Mouse (Mus musculus) neural tube, embryonic 15.5 days (tissue): Measurements from ENCODE around the gene Eno3. TPM values are rescaled to one million over a fixed set of nuclear protein-coding genes. Genes with fewer than 3 reads are reported as not detected.

Experiments used
- ATAC-seq: fragments of 200-750 bp; cut with Nextera tagmentation; 2 replicates; pipeline ENCODE4 v1.8.0; 2017; ENCODE audit warnings: mild to moderate bottlenecking, moderate TSS enrichment, moderate library complexity; ENCODE audit not compliant: low FRiP score
- H3K27ac ChIP-seq: fragments of 300-500 bp; sonication (generic); replicated peaks from 2 replicates; pipeline ENCODE4 v1.5.1; 2015; ENCODE audit warnings: mild to moderate bottlenecking, inconsistent platforms
- H3K27me3 ChIP-seq: fragments of 300-500 bp; sonication (generic); replicated peaks from 2 replicates; pipeline ENCODE4 v1.6.1; 2015; ENCODE audit warnings: inconsistent platforms
- H3K36me3 ChIP-seq: fragments of 300-500 bp; sonication (generic); 2 replicates; pipeline ENCODE4 v1.6.1; 2015; ENCODE audit warnings: inconsistent platforms
- H3K4me1 ChIP-seq: fragments of 300-500 bp; sonication (generic); 2 replicates; pipeline ENCODE4 v1.6.1; 2015; ENCODE audit warnings: inconsistent platforms
- H3K4me2 ChIP-seq: fragments of 300-500 bp; sonication (generic); 2 replicates; pipeline ENCODE4 v1.6.1; 2015; ENCODE audit warnings: inconsistent platforms, mild to moderate bottlenecking, moderate library complexity
- H3K4me3 ChIP-seq: fragments of 300-500 bp; sonication (generic); replicated peaks from 2 replicates; pipeline ENCODE4 v1.5.1; 2015; ENCODE audit warnings: mild to moderate bottlenecking, inconsistent platforms
- H3K9ac ChIP-seq: fragments of 300-500 bp; sonication (generic); replicated peaks from 2 replicates; pipeline ENCODE4 v1.6.1; 2015; ENCODE audit warnings: mild to moderate bottlenecking, inconsistent platforms
- H3K9me3 ChIP-seq: fragments of 300-500 bp; sonication (generic); replicated peaks from 2 replicates; pipeline ENCODE4 v1.6.1; 2016; ENCODE audit warnings: inconsistent platforms
- WGBS: fragments of 180-500 bp; shearing (Covaris S2); methylation state at CpG from one replicate; pipeline ENCODE4 v1.1.7; 2015; ENCODE audit warnings: mixed read lengths; 5-methylcytosine and 5-hydroxymethylcytosine counted together
- polyA plus RNA-seq: library from polyadenylated mRNA; unstranded; fragments of >200 nt; fragmentation: Nextera tagmentation; extraction: Ambion mirVana; gene quantifications from 2 replicates; pipeline ENCODE4 v1.2.1, GENCODE M21; 2015

The Eno3 gene
- polyA plus RNA-seq, 1 experiment from 2014 or later: 17.5 TPM

DNA sequence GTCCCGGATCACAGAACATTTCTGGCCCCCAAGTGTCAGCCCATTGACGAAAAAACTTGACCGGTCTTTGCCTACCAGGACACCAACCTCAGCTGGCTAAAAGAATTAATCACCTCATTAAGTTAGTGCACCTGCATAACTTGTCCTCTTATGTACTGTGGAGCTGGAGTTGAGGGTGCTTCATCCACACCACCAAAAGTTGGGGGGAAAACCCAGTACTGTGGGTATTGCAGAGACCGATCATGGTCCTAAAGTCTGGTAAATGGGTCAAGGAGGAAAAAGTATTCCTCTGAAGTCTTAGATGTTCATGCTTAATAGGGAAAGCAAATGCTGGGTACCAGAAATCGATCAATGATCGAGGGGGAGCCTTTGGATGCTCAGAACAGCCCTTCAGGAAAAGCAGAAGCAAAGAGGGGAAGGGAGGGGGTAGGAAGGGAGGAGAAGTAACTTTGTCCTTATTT is 4.1 kb upstream of the Eno3 start:
- H3K27me3 ChIP-seq: no peaks in the 10 kb centered on the region
- H3K27ac ChIP-seq: peak overlapping the region; percentile 95
- no peaks in the 10 kb centered on the region for H3K9me3 ChIP-seq
- peaks cover 35% of the 10 kb centered on the region for H3K36me3 ChIP-seq
- peak overlapping the region; percentile 86 for H3K9ac ChIP-seq
- peak overlapping the region; percentile 91 for H3K4me2 ChIP-seq
- no peak for ATAC-seq
- H3K4me1 ChIP-seq: peaks cover 74% of the 10 kb centered on the region
- WGBS: 64% methylated on average over 6 of the region's 6 CpGs
- peak overlapping the region; percentile 69 for H3K4me3 ChIP-seq

DNA sequence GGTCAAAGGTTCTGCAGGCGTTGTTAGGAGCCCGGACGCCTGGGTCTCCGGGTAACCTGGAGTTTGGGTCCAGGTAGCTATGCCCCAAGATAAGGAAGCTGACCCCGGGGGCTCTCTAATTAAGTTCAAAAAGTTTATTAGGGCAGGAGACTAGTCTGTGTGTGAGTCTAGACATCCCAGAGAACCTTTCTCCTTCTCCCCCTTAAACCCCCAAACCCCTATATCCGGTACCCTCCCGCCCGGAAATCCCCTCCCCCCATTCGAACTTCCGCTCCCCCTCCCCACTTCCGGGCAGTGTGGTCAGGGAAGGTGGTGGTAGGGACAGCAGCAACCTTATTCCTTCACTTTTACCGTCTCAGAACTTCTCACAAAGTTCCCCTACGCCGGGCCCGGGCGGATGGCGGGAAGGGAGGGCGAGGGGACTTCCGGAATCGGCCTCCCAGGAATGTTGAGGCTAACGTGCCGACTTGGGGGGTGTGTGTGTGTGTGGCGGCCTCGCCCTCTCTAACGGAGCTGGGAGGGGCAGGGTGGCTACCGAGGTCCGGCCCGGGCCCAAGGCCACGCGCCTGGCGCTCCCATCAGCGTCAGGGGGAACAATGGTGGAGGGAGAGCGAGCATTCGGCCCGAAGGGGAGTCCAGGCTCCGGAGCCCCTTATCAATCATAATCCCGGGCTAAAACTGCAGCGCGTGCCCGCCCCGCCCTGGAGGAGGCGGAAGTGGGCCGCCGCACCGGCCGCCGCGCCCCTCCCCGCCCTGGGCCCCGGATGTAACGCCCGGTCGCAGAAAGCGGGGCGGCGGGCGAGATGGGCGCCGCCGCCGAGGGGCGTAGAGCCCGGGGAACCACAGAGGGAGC is 3.4 kb upstream of the Eno3 start:
- peak overlapping the region; percentile 69 for H3K4me3 ChIP-seq
- H3K9ac ChIP-seq: peak overlapping the region; percentile 86
- peak; percentile 67 for ATAC-seq
- H3K4me2 ChIP-seq: peak overlapping the region; percentile 91
- H3K27me3 ChIP-seq: no peaks in the 10 kb centered on the region
- H3K36me3 ChIP-seq: peaks cover 35% of the 10 kb centered on the region
- peak overlapping the region; percentile 95 for H3K27ac ChIP-seq
- no peaks in the 10 kb centered on the region for H3K9me3 ChIP-seq
- WGBS: 1% methylated on average over 56 of the region's 63 CpGs
- peaks cover 68% of the 10 kb centered on the region for H3K4me1 ChIP-seq

- H3K9ac ChIP-seq: peak within 1 kb of the TSS; percentile 86
- H3K4me3 ChIP-seq: peak within 1 kb of the TSS; percentile 69
- peak; percentile 76 for ATAC-seq
- under 1% methylated on average over 48 of the region's 61 CpGs for WGBS
- H3K4me2 ChIP-seq: peak within 1 kb of the TSS; percentile 91
- peak within 1 kb of the TSS; percentile 95 for H3K27ac ChIP-seq
- H3K36me3 ChIP-seq: peaks cover 27% of the 10 kb centered on the region
- peaks cover 60% of the 10 kb centered on the region for H3K4me1 ChIP-seq
- H3K9me3 ChIP-seq: no peaks in the 10 kb centered on the region
- no peaks in the 10 kb centered on the region for H3K27me3 ChIP-seq
Measured at GRCm38 (mm10) chr11:70654198-70654922, 2.6 kb upstream of the Eno3 start, which contains the start of gene Pfn1. Gene Pfn1 (minus strand): TSS chr11:70654644.

- peaks cover 20% of the 10 kb centered on the region for H3K36me3 ChIP-seq
- peak; percentile 65 for ATAC-seq
- H3K9me3 ChIP-seq: no peaks in the 10 kb centered on the region
- H3K9ac ChIP-seq: peak overlapping the region; percentile 86
- H3K4me1 ChIP-seq: peaks cover 54% of the 10 kb centered on the region
- WGBS: under 1% methylated on average over 48 of the region's 48 CpGs
- no peaks in the 10 kb centered on the region for H3K27me3 ChIP-seq
- H3K4me2 ChIP-seq: peak overlapping the region; percentile 91
- H3K27ac ChIP-seq: peak overlapping the region; percentile 95
- peak overlapping the region; percentile 69 for H3K4me3 ChIP-seq
Measured at GRCm38 (mm10) chr11:70654923-70655570, 2.0 kb upstream of the Eno3 start.

DNA sequence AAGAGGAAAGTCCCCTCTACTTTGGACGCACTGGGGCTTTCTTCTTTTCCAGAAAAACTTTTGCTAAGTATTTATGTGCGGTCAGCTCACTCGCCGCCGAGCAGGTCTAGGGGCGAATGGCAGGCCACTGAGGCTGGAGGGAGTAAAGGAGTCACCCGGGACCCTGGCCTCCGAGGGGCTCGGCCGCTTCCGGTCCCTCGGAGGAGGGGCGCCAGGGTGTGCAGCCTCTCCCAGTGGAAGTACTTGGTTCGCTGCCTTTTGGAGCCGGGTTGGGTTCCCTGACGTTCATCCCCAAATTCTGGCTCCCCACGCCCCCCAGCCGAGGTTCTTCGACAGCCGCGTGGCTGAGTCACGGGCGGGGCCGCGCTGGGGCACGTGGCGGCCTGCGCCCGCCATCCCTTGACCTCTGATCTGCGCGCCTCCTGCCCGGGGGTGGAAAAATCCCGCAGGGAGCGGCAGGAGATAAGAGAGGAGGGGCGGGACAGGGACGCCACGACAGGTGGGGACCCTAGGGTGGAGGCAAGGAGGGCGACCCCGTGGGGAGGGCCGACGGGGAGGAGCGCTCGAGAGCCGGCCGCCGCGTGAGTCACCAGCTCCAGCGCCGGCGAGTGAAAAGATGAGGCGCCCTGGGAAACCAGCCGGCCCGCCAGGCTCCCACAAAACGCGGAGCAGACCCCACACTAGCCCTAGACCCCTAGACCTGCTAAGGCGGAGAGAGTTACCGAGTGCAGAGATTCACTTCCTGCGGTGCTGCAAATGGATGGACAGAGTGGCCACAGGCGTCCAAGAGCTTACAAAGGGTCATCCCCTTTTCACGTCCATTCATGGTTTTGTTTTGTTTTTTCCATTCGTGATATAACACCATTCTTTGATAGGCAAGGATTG is 1.2 kb upstream of the Eno3 start:
- Histone ChIP-seq H3K4me2 (peak overlapping the region; percentile 91), H3K9me3 (no peaks in the 10 kb centered on the region), H3K9ac (peak overlapping the region; percentile 86), H3K27me3 (no peaks in the 10 kb centered on the region), H3K4me1 (peaks cover 49% of the 10 kb centered on the region), H3K27ac (peak overlapping the region; percentile 95), H3K4me3 (peak overlapping the region; percentile 69), H3K36me3 (peaks cover 12% of the 10 kb centered on the region)
- under 1% methylated on average over 61 of the region's 61 CpGs for WGBS
- no peak for ATAC-seq

DNA sequence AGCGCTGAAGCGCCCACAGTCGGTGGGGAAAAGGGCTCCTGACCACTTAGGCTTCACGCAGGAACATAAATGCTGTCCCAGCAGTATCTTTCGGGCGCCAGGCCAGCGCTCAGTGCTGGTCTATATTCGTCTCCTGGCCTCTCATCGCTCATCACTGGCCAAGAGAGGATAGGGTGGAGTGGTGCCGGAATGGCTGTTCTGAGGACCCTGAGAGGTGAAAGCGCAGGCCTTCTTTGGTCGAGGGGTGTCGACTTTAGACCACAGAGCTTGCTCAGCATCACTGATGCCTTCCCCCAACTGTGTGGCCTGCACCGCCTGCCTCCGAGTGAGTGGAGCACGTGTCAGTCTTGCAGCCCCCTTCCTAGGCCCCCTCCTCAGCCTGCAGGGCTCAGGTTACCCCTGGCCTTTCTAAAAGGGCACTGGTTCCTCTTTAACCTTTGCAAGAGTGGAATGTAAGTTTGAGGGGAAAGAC is 510 bp upstream of the Eno3 start:
- peak overlapping the region; percentile 86 for H3K9ac ChIP-seq
- H3K4me3 ChIP-seq: peak overlapping the region; percentile 69
- H3K9me3 ChIP-seq: no peaks in the 10 kb centered on the region
- H3K27me3 ChIP-seq: no peaks in the 10 kb centered on the region
- peak overlapping the region; percentile 95 for H3K27ac ChIP-seq
- peaks cover 42% of the 10 kb centered on the region for H3K4me1 ChIP-seq
- peak overlapping the region; percentile 91 for H3K4me2 ChIP-seq
- ATAC-seq: no peak
- WGBS: 6% methylated on average over 16 of the region's 16 CpGs
- peaks cover 5% of the 10 kb centered on the region for H3K36me3 ChIP-seq

- ATAC-seq: no peak
- H3K4me3 ChIP-seq: no peak overlapping the region
- no peaks in the 10 kb centered on the region for H3K9me3 ChIP-seq
- H3K36me3 ChIP-seq: peaks cover 6% of the 10 kb centered on the region
- H3K4me1 ChIP-seq: peaks cover 32% of the 10 kb centered on the region
- H3K27ac ChIP-seq: no peak overlapping the region
- WGBS: 58% methylated on average over 6 of the region's 6 CpGs
- H3K9ac ChIP-seq: no peak overlapping the region
- H3K4me2 ChIP-seq: no peak overlapping the region
- no peaks in the 10 kb centered on the region for H3K27me3 ChIP-seq
Measured at GRCm38 (mm10) chr11:70657573-70657972, 571 bp downstream of the Eno3 start.

- Histone ChIP-seq H3K27ac (no peak overlapping the region), H3K4me3 (no peak overlapping the region), H3K36me3 (peaks cover 10% of the 10 kb centered on the region), H3K27me3 (no peaks in the 10 kb centered on the region), H3K9ac (no peak overlapping the region), H3K4me1 (peaks cover 27% of the 10 kb centered on the region), H3K4me2 (no peak overlapping the region), H3K9me3 (no peaks in the 10 kb centered on the region)
- 72% methylated on average over 9 of the region's 9 CpGs for WGBS
- no peak for ATAC-seq
Measured at GRCm38 (mm10) chr11:70657991-70658390, 989 bp downstream of the Eno3 start.

- Histone ChIP-seq H3K4me3 (no peak overlapping the region), H3K9ac (no peak overlapping the region), H3K36me3 (peaks cover 15% of the 10 kb centered on the region), H3K4me2 (no peak overlapping the region), H3K27ac (no peak overlapping the region), H3K9me3 (no peaks in the 10 kb centered on the region), H3K27me3 (no peaks in the 10 kb centered on the region), H3K4me1 (peaks cover 22% of the 10 kb centered on the region)
- no peak for ATAC-seq
- WGBS: 87% methylated on average over 5 of the region's 5 CpGs
Measured at GRCm38 (mm10) chr11:70658521-70658920, 1.5 kb downstream of the Eno3 start.

- Histone ChIP-seq H3K27me3 (no peaks in the 10 kb centered on the region), H3K4me2 (no peak overlapping the region), H3K4me1 (peaks cover 22% of the 10 kb centered on the region), H3K9me3 (no peaks in the 10 kb centered on the region), H3K4me3 (no peak overlapping the region), H3K9ac (no peak overlapping the region), H3K27ac (no peak overlapping the region), H3K36me3 (peaks cover 20% of the 10 kb centered on the region)
- 90% methylated on average over 8 of the region's 8 CpGs for WGBS
- no peak for ATAC-seq
Measured at GRCm38 (mm10) chr11:70658942-70659341, 1.9 kb downstream of the Eno3 start.
